Mouse (Mus musculus): ENCODE results near the gene Pde10a. TPM values are rescaled to one million over a fixed set of nuclear protein-coding genes. Genes with fewer than 3 reads are reported as not detected.

Gene Pde10a
- total RNA-seq, 2 experiments from 2014 or later, result 84.9 to 106 TPM

DNA sequence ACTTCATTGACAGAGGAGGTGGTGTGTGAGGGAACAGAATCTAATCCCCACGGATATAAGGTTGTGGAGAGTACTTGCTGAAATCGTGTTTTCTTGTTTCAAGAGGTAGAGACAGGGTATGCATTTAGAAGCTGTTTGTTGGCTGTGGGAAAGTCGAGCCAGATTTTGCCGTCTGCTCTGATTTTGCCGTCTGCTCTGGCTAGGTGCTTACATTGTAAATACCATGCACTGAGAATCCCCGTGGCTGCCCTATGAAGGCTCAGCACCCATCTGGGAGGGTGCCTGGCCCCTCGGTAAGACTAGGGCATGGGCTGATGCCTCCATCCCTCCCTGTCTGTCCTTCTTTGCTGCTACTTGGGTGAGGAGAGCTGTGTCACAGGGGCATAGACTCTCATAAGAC is 298.4 kb downstream of the Pde10a start:
- intact Hi-C loops (cut with DNase I), result no loop called here
- DNase-seq, result no peak

DNA sequence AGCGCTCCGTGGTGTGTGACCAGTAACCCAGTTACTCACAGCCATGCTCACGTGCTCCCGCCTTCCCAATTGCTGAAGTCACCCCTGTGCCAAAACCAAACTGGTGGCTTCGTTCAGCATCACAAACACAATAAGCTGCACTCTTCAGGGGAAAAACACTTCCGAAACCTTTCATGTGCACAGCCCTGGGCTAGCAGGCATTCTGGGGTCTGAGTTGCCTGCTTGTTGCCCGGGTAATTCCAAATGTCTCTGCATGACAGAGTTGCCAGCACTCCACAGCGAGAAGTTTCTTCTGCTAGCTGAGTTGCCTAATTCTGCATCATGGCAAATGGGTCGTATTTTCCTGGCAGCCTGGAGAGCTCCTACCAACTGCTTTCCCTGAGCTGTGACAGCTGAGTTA is 302.0 kb downstream of the Pde10a start:
- intact Hi-C loops (cut with DNase I), result no loop called here
- DNase-seq, result peak; percentile 30

DNA sequence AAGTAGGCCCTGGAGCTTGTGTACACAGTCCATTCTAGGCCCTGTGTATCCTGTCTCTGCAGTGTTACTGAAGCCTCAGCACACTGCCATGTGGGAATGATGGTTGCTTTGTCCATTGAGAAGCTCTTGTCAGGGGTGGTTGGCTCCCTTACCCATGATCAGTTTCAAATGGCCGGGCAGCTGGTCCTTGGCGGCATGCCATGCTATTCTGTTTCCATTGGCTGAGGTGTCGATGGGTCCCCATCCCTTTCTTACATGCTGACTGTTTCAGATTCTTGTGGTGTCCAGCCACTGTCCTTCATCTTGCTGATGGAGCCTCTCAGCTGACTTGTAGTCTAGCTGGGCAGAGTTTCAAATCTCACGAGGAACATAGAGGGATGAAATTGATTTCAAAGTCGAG is 305.8 kb downstream of the Pde10a start:
- DNase-seq, result peak; percentile 71
- intact Hi-C loops (cut with DNase I), result no loop called here

DNA sequence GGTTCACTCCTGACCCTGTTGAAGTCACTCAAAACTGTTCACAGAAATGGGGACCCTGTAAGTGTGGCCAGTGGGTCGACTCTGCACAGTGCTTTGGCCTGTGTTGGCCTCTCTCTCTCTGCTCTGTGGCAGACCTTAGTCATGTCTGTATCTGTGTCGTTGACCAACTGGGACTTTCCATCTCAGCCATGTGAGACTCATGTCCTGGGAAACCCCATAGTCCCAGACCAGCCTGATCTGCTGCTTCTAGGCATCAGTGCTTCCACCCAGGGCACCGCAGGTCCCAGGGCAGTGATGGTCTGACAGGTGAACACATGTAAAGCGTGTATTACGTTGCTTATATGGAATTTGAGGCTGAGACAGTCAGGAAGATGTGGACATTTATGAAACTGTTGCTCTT is 311.1 kb downstream of the Pde10a start:
- DNase-seq, result no peak
- intact Hi-C loops (cut with DNase I), result no loop called here

DNA sequence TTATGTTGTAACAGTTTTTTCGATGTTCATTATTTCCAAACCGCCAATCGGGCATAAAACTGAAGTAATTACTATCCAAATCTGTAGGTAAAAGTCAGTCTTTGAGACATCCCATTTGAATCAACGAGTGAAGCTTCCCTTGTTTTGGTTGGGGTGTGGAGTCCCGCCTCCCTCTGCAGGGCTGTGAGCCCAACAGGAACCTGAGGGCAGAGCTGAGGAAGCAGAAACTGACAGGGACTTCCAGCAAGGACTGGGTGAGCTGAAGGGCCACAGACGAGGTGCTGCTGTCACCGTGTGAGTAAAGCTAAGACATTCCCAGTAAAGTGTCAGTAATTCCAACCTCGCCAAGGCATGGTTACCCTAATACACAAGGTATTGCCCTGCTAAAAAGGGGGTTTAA is 313.1 kb downstream of the Pde10a start:
- intact Hi-C loops (cut with DNase I), result no loop called here
- DNase-seq, result no peak

DNA sequence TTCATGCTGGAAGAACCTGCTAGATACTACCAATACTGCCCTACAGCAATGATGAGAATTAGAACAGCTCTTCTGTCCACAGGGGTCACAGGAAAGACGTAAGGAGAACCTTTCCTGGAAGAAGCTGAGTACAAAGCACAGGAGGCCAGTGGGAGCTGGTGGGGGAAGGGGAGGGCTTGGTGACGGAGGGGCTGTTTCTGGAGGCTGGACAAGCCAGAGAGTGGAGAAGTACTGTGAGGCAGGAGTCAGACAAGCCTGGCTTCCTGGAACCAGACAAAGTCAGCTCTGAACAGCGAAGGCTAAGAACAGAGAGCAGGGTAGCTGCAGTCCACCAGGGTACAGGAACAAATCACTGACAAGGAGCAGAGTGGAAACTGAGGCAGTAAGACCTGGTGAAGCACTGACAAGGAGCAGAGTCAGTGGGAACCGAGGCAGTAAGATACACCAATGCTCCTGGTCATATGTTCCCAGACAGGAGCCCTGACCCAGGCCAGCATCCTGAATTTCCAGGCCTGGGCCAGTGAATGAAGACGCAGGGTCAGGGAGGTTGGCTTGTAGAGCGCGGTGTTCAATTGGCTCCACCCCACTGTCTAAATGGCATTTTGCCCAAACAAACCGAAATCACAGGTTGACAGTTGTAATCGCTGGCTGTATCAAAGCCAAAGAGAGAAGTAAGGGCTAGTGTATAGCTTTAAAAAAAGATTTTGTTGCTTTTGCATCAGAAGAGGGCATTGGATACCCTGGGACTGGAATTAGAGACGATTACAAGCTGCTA is 314.3 kb downstream of the Pde10a start:
- no peak for DNase-seq
- intact Hi-C loops (cut with DNase I), result no loop called here

DNA sequence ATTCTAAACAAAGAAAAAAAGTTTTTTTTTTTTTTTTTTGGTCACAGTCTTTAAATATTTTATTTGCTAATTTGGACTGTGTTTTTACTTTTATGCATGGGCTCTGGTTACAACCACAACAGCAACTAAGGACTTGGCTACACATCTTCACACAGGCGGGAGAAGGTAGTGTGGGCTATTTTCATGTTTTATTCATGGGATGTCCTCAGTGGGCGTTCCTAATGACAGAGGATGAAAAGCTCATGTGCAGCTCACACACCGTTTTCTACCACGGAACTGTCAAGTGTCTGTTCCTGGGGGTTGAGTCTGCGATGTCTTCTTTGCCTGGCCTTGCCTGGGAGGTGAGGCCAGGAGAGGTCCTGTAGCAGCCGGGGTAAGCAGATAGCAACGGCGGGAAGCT is 315.9 kb downstream of the Pde10a start:
- DNase-seq, result no peak
- intact Hi-C loops (cut with DNase I), result no loop called here

DNA sequence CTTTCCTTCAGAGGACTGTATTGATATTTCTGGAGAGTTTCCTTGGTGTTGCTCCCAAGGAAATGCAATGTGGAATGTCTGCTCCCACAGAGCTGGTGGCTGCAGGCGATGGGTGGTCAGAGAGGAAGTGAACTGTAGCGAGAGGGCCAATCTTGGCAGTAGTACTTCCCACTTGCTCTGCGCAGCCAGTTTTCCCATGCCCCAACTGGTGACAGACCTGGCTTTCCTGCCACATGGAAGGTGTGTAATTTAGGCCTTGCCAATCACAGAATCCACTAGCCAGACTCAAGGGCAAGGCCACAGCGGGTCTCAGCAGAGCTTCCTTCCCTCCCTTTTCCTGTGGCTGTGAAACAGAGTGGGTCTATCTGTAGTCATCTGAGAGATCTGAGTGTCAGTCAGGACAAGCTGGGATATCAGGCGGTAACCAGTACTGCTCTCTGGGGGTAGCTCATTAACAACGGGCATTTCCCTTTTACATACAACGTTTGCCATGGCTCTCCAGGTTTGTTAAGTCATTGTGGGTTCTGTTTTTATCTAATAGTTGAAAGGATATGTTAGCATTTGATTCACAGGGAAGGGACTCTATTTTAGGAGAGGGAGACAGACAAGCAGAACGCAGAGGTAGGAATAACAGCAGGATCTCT is 316.8 kb downstream of the Pde10a start:
- intact Hi-C loops (cut with DNase I), result no loop called here
- DNase-seq, result no peak

DNA sequence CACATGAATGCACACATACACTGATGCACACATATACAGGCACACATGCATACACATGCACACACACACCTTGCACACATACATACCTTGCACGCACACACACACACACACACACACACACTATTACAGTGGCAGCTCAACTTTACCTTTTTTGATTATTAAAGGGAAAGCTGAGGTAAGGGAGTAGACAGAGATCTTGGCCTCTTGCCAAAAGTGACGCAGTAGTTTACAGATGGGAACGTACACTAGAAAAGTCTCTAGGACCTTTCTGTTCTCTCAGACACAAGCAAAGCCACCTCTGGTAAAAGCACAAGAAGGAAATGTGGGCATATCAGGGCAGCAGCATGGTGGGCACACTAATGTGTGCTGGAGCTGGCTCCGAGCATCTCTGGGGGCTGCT is 317.5 kb downstream of the Pde10a start:
- DNase-seq, result no peak
- intact Hi-C loops (cut with DNase I), result no loop called here

DNA sequence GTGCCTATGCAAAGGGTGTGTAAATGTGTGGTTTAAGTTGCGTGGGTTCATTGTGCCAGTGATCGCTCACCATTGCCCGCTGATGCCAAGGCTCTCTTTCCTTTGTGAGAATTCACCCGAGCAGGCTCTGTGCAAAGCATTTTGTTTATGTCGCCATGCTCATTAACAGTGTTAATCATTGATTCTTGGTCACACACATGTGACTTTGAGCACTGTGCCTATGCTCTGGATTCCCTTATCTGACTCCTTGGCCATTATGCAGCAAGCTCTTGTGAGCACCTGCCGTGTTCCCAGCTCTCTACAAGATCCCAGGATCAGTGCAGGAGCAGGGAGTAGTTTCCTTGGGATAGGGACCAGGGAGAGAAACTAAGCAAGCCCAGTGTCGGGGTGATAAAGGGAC is 318.8 kb downstream of the Pde10a start:
- intact Hi-C loops (cut with DNase I), result no loop called here
- no peak for DNase-seq

DNA sequence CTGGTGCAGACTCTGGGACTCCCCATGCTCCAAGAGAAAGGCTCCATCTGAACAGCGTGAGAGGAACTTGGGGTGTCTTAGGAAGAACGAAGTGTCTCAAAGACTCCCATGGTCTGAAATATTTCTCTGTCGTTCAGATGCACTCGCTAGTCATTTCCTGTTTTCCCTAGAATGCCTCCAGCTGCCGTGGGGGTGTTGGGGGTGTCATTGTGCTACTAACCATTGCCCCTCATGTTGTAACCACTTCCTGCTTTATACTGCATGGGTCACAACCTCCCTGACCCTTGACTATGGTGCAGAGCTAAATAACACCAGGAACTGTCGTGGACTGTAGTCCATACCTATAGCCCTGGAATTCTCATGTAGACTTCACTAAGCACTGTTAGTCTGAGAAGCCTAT is 321.3 kb downstream of the Pde10a start:
- intact Hi-C loops (cut with DNase I), result no loop called here
- no peak for DNase-seq

DNA sequence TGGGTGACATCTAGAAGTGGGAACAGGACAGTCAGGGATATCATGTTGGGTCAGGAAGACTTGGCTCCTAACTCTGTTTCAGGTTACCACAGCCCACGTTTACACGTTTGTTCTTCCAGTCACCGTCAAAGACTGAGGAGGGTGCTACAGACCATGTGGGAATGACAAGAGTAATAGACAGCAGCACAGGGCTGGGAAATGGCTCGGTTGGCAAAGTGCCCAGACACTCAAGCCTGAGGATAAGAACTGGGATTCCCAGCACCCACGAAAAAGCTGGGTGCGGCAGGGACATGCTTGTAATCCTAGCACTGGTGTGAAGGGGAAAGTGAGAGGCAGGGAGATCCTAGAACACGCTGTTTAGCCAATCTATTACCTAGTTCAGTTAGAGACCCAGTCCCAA is 322.4 kb downstream of the Pde10a start:
- DNase-seq, result peak; percentile 41
- intact Hi-C loops (cut with DNase I), result no loop called here

DNA sequence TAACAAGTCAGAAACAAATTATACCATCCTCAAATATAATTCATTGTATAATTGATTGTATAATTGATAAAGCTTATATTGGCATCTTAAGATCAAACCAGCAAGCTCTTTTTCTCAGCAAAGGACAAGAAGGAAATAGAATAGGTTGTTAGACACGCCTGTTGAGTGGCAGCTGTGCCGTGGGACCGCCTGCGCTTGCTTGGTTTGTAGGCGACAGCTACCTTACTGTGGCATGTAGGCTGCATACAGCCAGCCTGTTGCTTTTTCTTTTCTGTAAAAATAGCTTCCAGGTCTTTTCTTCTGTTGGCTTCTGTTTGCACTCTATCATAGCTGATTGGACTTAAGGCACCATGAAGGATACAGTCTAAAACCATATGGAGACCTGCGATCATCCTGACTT is 326.7 kb downstream of the Pde10a start:
- intact Hi-C loops (cut with DNase I), result no loop called here
- DNase-seq, result no peak

DNA sequence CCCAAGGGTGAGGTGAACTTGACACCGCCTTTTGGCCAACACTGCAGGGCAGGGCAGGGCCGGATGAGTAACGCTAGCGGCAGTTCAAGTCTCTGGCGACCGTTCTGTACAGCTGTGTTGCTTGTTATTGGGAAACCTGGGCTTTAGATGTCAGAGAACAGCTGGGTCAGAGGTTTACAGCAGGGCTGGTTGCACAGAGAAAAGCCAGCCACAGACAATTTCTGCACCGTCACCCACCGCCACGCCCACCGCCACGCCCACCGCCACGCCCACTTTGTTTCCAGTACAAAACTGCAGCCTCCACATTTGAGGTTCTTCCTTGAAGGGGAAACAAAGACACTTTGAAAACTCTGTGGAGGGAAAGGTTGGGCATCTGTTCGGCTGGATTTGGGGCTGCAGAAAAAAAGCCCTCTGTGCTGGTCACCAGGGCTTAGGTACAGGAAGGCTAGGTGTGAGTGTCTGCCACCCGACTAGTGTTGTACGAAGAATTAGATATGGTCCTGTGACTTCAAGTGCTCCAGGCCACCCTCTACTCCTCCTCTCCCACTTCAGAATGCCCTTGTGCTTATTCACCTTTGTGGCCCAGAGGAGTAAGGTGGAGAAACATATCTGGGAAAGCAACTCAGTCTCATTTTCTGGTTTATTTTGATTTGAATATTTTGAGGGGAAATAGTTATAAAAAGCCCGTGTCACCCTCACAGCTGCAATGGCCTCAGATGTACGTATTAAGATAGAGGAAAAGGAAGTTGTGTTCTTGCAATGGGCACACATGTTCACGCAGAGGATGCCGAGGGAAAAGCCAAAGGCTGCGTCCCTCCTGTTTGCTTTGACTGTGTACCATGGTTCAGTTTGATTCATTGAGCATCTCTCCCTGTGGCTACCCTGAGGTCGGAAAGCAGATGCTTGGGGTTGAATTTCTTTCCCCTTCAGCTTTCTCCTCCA is 331.5 kb downstream of the Pde10a start:
- peak; percentile 31 for DNase-seq
- intact Hi-C loops (cut with DNase I), result no loop called here

DNA sequence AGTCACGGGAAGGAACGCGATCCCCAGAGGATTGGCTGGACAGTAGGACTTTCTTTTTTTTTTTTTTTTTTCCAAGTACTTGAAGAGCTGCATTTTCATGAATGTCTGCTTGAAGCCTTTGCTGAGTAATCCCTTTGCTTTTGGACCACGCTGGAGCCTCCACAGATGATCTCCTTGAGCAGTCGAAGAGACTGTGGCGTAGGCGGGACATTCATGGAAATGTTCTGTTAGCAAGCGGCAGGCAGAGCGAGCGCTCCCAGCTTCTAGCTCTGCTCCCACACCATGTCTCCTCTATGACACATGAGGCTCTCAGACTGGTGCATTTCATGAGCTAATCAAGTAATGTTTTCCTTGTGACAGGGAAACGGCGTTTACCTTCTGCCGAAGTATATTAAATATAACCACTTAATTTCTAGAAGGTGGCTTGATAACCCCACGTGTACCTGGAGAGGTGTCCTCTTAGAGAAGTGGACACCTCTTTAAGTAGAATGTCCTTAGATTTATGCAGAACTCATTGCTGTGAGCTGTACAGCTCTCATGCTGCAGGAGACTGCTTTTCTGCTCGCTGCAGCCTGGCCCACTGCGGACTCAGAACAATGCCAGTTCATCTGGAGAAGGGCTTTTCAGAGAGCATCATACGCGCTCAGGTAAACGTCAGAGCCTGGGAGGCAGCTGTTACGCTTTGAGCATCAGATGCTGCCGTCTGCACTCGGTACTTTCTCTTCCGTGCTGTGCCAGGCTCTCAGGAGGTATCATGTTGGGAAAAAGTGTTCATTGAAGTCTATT is 333.7 kb downstream of the Pde10a start:
- no peak for DNase-seq
- intact Hi-C loops (cut with DNase I), result no loop called here

DNA sequence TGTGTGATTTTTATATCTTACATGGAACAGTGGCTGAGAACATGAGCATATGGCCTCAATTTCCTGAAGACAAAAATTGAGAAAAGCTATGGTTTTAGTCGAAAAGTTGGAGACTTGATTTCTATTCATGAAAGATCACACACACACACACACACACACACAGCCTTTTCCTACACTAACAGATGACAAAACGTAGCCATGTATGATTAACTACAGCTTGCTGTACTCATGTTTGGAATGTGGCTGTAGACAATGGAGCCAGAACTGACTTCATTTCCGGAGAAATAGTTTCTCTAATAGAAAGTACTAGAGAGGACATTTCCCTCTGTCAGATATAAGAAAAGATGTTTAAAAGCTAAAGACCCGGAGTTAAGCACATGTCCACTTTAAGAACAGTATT is 334.3 kb downstream of the Pde10a start:
- intact Hi-C loops (cut with DNase I), result no loop called here
- DNase-seq, result no peak

DNA sequence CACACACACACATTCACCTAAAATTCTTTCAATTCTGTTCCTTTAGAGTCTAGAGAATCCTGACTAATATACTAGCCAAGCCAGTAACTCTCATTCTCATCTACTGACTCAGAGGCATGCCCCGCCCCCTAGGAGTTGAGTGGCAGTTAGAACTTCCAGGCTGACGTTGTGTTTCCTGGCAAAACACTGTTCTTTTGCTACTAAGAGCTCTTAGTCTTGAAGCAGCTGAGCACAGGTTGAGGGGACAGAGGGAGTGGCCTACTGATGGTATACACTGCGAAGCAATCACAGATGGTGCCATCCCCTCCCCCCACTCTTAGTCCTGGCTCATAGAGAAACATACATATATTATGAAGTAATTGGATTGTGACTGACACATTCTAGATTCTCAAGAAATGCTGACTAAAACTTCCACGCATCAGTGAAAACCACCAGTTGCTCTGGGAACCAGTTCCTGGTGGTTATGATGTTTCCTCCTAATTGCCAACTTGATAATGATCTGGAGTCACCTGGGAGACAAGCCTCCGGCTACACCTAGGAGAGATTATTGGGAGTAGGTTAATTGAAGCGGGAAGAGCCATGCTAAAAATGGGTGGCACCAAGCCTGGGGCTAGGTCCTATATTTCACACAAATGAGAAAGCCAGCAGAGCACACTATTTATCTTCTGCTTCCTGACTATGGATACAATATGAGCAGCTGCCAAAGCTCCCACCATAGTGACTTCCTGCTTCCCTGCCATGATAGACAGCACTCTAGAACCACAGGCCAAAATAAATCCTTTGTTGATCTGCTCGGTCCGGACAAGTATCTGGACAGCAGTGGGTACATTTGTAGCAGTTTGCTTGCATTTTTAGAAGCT is 339.7 kb downstream of the Pde10a start:
- no peak for DNase-seq
- intact Hi-C loops (cut with DNase I), result no loop called here

DNA sequence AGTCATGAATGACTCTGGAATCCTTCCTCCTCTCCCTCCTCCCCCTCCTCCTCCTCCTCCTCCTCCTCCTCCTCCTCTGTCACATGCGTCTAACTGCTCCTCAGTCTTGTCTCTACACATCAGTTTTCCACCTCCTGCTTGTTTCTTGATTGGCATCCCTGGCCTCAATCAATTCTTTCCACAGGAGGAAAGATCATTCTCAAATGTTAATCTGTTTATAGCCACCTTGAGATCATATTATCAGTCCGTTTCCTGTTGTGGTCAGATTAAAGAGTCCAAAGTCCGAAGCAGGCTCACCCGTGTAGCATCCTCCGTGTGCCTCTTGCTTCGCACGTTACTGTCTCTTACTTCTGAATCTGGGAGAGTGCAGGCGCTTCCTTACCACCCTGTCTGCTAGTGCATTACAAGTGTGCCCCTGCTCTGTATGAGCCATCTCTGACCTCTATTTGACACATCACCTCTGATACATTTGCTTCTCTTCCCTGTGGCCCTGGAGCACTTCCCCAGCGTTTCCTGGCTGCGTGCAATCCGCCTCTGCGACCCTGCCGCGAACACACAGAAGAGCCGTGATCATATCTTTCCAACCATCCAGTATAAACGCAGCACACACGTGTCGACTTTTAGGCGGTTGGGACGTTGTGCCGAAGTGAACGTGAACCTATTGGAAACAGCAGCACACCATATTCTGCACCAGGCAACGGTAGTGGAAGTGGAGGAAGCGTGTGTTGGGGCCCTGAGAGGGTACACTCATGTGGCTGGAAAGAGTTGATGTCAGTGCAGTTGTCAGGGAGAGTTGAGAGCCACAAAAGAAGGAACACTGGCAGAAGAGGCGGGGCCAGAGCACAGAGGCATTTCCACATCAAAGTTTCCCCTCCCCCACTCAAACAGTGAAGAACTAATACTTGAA is 342.4 kb downstream of the Pde10a start:
- intact Hi-C loops (cut with DNase I), result no loop called here
- DNase-seq, result no peak

DNA sequence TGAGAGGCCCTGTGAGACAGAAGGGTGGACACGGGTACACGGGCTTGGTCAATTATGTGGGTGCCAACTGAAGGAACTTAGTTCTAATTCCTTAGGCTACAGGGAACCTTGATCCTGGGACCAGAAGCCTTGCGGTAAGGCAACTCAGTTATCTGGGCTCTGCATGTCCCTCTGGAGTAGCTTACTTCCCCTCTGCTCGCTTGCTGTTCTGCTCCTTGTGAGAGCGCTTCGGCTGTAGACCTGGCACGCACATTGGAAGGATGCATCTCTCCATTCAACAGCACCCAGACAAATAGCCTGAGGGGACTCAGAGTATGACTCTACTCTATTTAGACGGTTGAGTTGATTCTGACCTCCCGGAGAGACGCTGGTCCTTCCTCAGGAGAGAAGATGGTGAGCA is 344.1 kb downstream of the Pde10a start:
- DNase-seq, result no peak
- intact Hi-C loops (cut with DNase I), result no loop called here
